Mouse (Mus musculus) heart, embryonic 14.5 days (tissue): ENCODE data around the gene Bdnf. TPM values are rescaled to one million over a fixed set of nuclear protein-coding genes. Genes with fewer than 3 reads are reported as not detected.

Experiments used
- ATAC-seq: fragments of 200-750 bp; cut with Nextera tagmentation; 2 replicates; pipeline ENCODE4 v1.8.0; 2017; ENCODE audit warnings: low read depth, moderate TSS enrichment; ENCODE audit not compliant: insufficient number of reproducible peaks, insufficient read depth, low FRiP score
- H3K27ac ChIP-seq, 2 experiments: fragments of 200-500 bp in 1 of 2; fragments of 300-500 bp in 1 of 2; sonication (generic) in 1 of 2; replicated peaks in 1 of 2; 2 replicates each; pipeline ENCODE4 v1.5.1; 2012 to 2014; ENCODE audit warnings: low read depth in 2 of 2, low read length in 2 of 2, control low read depth in 1 of 2, mild to moderate bottlenecking in 1 of 2, mixed read lengths in 1 of 2; ENCODE audit not compliant: control insufficient read depth in 1 of 2, insufficient read depth in 1 of 2
- H3K27me3 ChIP-seq: fragments of 300-500 bp; sonication (generic); 2 replicates; pipeline ENCODE4 v1.6.1; 2014; ENCODE audit warnings: mild to moderate bottlenecking, low read length, control low read depth; ENCODE audit not compliant: control insufficient read depth, insufficient read depth
- H3K36me3 ChIP-seq: fragments of 300-500 bp; sonication (generic); 2 replicates; pipeline ENCODE4 v1.6.1; 2014; ENCODE audit warnings: mild to moderate bottlenecking, control low read depth, low read length, mixed read lengths; ENCODE audit not compliant: control insufficient read depth, insufficient read depth
- H3K4me1 ChIP-seq, 2 experiments: fragments of 200-500 bp in 1 of 2; fragments of 300-500 bp in 1 of 2; sonication (generic) in 1 of 2; 2 replicates each; pipeline ENCODE4 v1.6.1; 2012 to 2014; ENCODE audit warnings: low read length in 2 of 2, control low read depth in 1 of 2, mixed read lengths in 1 of 2; ENCODE audit not compliant: control insufficient read depth in 2 of 2, insufficient read depth in 2 of 2
- H3K4me2 ChIP-seq: fragments of 300-500 bp; sonication (generic); 2 replicates; pipeline ENCODE4 v1.6.1; 2014; ENCODE audit warnings: mild to moderate bottlenecking, low read length
- H3K4me3 ChIP-seq, 2 experiments: fragments of 200-500 bp in 1 of 2; fragments of 300-500 bp in 1 of 2; sonication (generic) in 1 of 2; 2 replicates each; pipeline ENCODE4 v1.5.1; 2012 to 2014; ENCODE audit warnings: low read length in 2 of 2, mild to moderate bottlenecking in 2 of 2, control low read depth in 1 of 2, low read depth in 1 of 2, moderate library complexity in 1 of 2; ENCODE audit not compliant: control insufficient read depth in 1 of 2, insufficient read depth in 1 of 2
- H3K9ac ChIP-seq: fragments of 300-500 bp; sonication (generic); 2 replicates; pipeline ENCODE4 v1.6.1; 2014; ENCODE audit warnings: mild to moderate bottlenecking, low read length
- H3K9me3 ChIP-seq: fragments of 300-500 bp; sonication (generic); 2 replicates; pipeline ENCODE4 v1.6.1; 2016; ENCODE audit warnings: low read length, control low read depth; ENCODE audit not compliant: control insufficient read depth
- WGBS: fragments of 180-500 bp; shearing (Covaris S2); extraction: QIAGEN DNeasy Blood & Tissue Kit; methylation state at CpG from one replicate; pipeline ENCODE4 v1.1.7; 2014; 5-methylcytosine and 5-hydroxymethylcytosine counted together
- polyA plus RNA-seq: library from polyadenylated mRNA; unstranded; fragments of >200 nt; fragmentation: Nextera tagmentation; extraction: Ambion mirVana; gene quantifications from 2 replicates; pipeline ENCODE4 v1.2.1, GENCODE M21; 2014

The Bdnf gene
- polyA plus RNA-seq, 1 experiment from 2014 or later, result 0.45 TPM

DNA sequence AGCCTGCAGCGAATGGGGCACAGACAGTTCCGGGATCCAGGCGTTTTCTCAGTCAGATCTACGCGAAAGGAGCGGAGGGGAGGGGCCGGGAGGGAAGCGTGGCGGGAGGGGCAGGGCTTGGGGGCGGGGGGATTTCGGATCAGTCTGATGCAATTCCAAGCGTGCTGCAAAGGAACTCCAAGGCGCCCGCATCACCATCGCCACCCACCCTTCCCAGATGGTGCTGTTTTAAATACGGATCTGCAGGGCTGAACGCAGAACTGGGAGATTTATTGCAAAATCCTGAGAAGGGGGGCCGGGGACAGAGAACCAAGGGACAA, 3.5 kb downstream of the Bdnf start:
- ATAC-seq, result no peak
- H3K9me3 ChIP-seq, result no peaks in the 10 kb centered on the region
- no peaks in the 10 kb centered on the region for H3K36me3 ChIP-seq
- peak overlapping the region; percentile 81 for H3K4me2 ChIP-seq
- WGBS, result under 1% methylated on average over 17 of the region's 18 CpGs
- H3K4me1 ChIP-seq, result peaks cover 8 to 27% of the 10 kb centered on the region in 2 experiments
- peaks cover 65% of the 10 kb centered on the region for H3K27me3 ChIP-seq
- no peak overlapping the region for H3K9ac ChIP-seq
- no peak overlapping the region for H3K27ac ChIP-seq
- peak overlapping the region; percentile 36 to 43 for H3K4me3 ChIP-seq

DNA sequence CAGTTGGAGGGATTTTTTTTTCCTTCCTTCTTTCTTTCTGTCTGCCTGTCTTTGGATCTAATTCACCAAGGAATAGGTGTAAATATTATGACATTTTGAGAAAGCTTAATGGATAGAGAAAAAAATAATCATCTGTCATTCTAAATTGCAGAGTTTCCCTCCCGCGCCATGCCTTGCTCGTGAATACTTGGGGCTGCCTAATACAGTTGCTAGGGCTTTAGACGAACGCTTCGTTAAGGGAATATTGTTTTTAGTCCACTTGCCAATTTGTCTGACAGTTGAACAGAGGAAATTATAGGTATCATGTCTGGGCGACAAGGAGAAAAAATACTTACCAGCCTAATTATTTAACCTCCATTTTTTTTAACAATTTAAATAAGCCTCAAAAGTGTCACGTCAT, 4.0 kb downstream of the Bdnf start:
- 5% methylated on average over 8 of the region's 8 CpGs for WGBS

DNA sequence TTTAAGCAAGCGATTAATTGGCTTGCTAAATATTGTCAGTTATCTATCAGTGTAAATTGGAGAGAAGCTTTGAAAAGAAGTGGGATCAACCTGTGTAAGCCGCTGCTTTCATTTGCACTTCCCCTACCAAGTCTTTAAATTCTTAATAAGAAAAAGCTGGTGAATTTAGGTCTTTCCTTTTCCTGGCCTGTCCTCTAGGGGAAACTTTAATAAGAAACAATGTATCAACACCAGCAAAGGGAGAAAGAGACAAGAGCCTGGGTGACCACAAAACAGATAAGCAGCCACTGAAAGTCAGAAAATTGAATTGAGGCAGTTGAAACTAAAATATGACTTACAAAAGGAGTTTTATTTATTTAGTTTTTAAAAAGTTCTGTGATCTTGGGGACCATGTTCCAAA, 4.9 kb downstream of the Bdnf start:
- no peaks in the 10 kb centered on the region for H3K9me3 ChIP-seq
- H3K36me3 ChIP-seq, result no peaks in the 10 kb centered on the region
- H3K9ac ChIP-seq, result no peak overlapping the region
- no peak overlapping the region for H3K27ac ChIP-seq
- peaks cover 51% of the 10 kb centered on the region for H3K27me3 ChIP-seq
- H3K4me3 ChIP-seq, result no peak overlapping the region
- H3K4me2 ChIP-seq, result no peak overlapping the region
- 67% methylated on average over 2 of the region's 2 CpGs for WGBS
- peaks cover 4 to 17% of the 10 kb centered on the region in 2 experiments for H3K4me1 ChIP-seq
- ATAC-seq, result no peak

More for the DNA sequence above, 4.0 kb downstream of the Bdnf start:
- Histone ChIP-seq H3K9me3 (no peaks in the 10 kb centered on the region), H3K27ac (no peak overlapping the region), H3K9ac (no peak overlapping the region), H3K4me3 (peak overlapping the region; percentile 36 to 43), H3K4me2 (peak overlapping the region; percentile 81), H3K4me1 (peaks cover 8 to 27% of the 10 kb centered on the region in 2 experiments), H3K36me3 (no peaks in the 10 kb centered on the region), H3K27me3 (peaks cover 61% of the 10 kb centered on the region)
- ATAC-seq, result no peak

DNA sequence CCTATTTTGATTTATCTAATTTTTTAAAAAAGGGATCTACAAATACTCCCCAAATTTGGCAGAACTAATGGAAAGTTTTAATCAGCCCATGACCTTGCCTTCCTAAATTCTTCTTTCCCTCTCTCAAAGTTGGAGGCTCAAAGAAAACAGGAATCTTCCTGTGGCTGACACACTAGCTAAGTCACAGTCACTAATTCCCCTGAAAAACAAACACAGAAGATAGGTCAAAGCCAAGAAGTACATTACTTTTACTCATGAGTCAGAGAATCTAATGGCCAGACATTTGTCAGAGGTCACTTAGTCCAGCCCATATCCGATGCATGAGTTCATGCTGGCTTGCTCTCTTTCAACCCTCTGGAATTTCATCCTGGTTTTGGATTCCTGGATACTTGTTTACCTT, 6.6 kb downstream of the Bdnf start:
- Histone ChIP-seq H3K4me2 (no peak overlapping the region), H3K9me3 (no peaks in the 10 kb centered on the region), H3K4me1 (peaks cover 4 to 14% of the 10 kb centered on the region in 2 experiments), H3K4me3 (no peak overlapping the region), H3K27me3 (peaks cover 34% of the 10 kb centered on the region), H3K36me3 (no peaks in the 10 kb centered on the region), H3K27ac (no peak overlapping the region), H3K9ac (no peak overlapping the region)
- no peak for ATAC-seq
- WGBS, result 52% methylated on average over 1 of the region's 1 CpGs

DNA sequence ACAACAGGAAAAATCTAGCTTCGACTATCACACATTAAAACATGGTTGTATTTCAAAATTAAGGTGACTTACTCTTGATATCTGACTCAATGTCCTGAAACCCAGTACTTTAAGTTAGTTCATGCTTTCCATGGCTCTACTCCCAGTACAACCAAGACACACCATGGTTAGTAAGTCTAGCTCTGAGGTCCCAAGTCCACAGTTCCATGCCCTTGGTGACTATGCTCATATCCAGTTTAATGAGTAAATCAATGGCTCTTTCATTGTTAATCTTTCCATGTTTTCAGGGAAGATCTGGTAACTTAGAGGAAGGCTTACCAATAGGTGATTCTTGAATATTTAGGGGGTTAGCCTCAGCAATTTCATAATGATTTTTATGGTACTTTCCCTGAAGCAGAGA, 14.2 kb downstream of the Bdnf start:
- Histone ChIP-seq H3K4me1 (peaks cover 3 to 9% of the 10 kb centered on the region in 2 experiments), H3K9ac (no peak overlapping the region), H3K27ac (no peak overlapping the region), H3K36me3 (no peaks in the 10 kb centered on the region), H3K9me3 (no peaks in the 10 kb centered on the region), H3K4me2 (no peak overlapping the region), H3K4me3 (no peak overlapping the region), H3K27me3 (peaks cover 33% of the 10 kb centered on the region)
- ATAC-seq, result no peak
- 58% methylated on average over 1 of the region's 1 CpGs for WGBS

DNA sequence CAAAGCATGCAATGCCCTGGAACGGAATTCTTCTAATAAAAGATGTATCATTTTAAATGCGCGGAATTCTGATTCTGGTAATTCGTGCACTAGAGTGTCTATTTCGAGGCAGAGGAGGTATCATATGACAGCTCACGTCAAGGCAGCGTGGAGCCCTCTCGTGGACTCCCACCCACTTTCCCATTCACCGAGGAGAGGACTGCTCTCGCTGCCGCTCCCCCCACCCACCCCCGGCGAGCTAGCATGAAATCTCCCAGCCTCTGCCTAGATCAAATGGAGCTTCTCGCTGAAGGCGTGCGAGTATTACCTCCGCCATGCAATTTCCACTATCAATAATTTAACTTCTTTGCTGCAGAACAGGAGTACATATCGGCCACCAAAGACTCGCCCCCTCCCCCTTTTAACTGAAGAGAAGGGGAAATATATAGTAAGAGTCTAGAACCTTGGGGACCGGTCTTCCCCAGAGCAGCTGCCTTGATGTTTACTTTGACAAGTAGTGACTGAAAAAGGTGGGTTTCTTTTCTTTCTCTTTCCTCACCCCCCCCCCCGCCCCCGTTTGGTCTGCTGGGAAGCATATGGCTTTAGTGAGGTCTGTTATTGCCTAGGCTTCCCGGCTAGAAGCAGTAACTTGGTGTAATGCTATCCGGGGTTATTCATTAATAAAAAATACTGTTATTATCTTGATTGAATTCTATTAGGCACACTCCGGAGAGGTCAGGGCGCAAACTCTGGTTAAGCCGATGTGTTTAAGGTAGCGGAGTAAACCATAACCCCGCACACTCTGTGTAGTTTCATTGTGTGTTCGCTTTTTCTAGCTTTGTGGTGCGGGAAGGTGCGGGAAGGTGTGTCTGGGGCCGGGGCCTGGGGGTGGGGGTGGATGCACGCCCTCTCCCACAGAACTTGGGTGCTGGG, 18.0 kb downstream of the Bdnf start:
- ATAC-seq, result no peak
- H3K27ac ChIP-seq, result no peak overlapping the region
- H3K9ac ChIP-seq, result peak overlapping the region; percentile 54
- H3K27me3 ChIP-seq, result peaks cover 51% of the 10 kb centered on the region
- H3K4me2 ChIP-seq, result peak overlapping the region; percentile 92
- H3K4me3 ChIP-seq, result peak overlapping the region; percentile 54 to 57
- peaks cover 7 to 13% of the 10 kb centered on the region in 2 experiments for H3K4me1 ChIP-seq
- H3K36me3 ChIP-seq, result no peaks in the 10 kb centered on the region
- 3% methylated on average over 34 of the region's 34 CpGs for WGBS
- H3K9me3 ChIP-seq, result no peaks in the 10 kb centered on the region

DNA sequence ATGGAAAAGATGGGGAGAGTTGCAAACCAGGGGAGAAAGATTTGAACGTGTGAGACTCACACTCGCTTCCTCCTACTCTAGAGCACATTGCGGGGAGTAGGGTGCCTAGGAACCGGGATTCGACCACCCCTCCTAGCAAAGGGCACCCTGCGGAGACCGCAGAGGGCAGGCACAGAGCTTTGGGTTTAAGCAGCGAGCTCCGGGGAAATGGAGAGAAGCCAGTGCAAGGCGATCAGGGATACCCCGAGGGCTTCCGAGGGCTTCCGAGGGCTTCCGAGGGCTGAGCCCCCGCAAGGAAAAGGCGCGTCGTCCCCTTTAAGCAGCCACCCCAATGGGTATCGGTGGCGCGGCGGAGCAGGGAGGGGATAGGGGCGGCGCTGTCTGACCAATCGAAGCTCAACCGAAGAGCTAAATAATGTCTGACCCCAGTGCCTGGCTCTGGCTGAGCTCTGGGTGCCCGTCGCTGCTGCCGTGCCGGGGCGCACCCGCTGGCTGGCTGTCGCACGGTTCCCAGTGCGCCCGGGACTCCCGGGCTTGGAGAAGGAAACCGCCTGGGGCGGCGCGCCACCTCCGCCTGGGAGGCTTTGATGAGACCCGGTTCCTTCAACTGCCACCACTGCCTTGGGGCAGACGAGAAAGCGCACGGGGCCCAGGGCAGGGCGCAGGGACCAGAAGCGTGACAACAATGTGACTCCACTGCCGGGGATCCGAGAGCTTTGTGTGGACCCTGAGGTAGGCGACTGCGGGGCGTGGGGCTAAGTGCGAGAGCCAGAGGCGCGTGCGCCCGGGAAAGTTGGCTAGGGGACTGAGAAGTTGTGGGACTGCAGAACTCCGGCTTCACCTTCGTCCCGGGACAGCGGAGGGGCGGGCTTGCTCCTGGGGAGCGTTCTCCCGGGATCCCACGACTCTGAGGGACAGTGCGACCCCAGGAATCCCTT, 18.9 kb downstream of the Bdnf start:
- Histone ChIP-seq H3K27ac (no peak overlapping the region), H3K9me3 (no peaks in the 10 kb centered on the region), H3K27me3 (peaks cover 53% of the 10 kb centered on the region), H3K4me3 (peak overlapping the region; percentile 54 to 57), H3K9ac (peak overlapping the region; percentile 54), H3K4me1 (peaks cover 7 to 13% of the 10 kb centered on the region in 2 experiments), H3K4me2 (peak overlapping the region; percentile 92), H3K36me3 (no peaks in the 10 kb centered on the region)
- under 1% methylated on average over 66 of the region's 67 CpGs for WGBS
- ATAC-seq, result peak; percentile 71
